ENCODE assay signal across 20 mouse cellular contexts in the genomic region with DNA sequence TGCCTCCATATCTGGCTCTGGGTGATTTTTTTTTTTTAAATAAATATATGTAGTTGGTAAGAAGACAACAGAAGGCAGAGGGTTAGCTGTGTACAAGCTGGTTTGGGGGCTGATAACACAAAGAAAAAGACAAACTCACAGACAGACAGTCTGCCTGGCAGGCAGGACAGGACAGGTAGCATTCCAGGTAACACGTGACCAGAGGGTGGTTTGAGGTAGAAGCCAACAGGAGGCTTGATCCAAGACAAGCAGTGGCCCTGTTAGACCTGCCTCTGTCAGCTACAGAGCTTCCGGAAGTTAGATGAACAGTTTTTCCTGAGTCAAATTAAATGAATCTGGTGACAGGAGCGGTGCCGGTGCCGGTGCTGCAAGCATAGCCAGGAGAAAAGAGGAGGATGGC. TPM values are rescaled to one million over a fixed set of nuclear protein-coding genes. Genes with fewer than 3 reads are reported as not detected.
DNase-seq lines count a peak whose midpoint lies in the region; ATAC-seq and TF ChIP-seq lines count a peak whose summit lies in the region.
"Had no signal": no experiment of that assay in that cellular context is flagged by ENCODE, and none has a peak within 500 bp of the region (broad histone marks: within the 10 kb centered on the region; RNA-seq: fewer than 3 reads in every experiment).

No protein-coding gene starts in this region.

- H3K4me3 ChIP-seq in lung, embryonic 14.5 days (ENCODE audit: low read depth, low read length), result no peak overlapping the region
- H3K4me3 ChIP-seq in lung, adult 2 months (replicated peaks; ENCODE audit: extremely low read depth, low read depth, low read length), result no peak overlapping the region
- H3K4me3 ChIP-seq in embryonic facial prominence, embryonic 11.5 days (ENCODE audit: low read depth, low read length), result no peak overlapping the region
- H3K4me3 ChIP-seq: heart, embryonic 10.5 days; hindbrain, embryonic 12.5 days; left cerebral cortex, adult 2 months; limb, embryonic 12.5 days; liver, embryonic 15.5 days; neural tube, embryonic 13.5 days had no signal

- intact Hi-C loops in left cerebral cortex, postnatal 36 days (cut with DNase I), result no loop called here

- WGBS in lung, embryonic 14.5 days, result 51% methylated on average over 5 of the region's 5 CpGs
- WGBS in lung, adult 2 months, result 76% methylated on average over 5 of the region's 5 CpGs
- 77% methylated on average over 5 of the region's 5 CpGs for WGBS in embryonic facial prominence, embryonic 11.5 days

- no peak for TF ChIP-seq CTCF in lung, embryonic 14.5 days (IDR thresholded peaks at IDR 0.05; ENCODE audit: low read depth)
- no peak for TF ChIP-seq CTCF in lung, adult 2 months (IDR thresholded peaks at IDR 0.05; ENCODE audit: insufficient read depth, low read length)

- no peaks in the 10 kb centered on the region for H3K36me3 ChIP-seq in lung, embryonic 14.5 days (ENCODE audit: insufficient read depth)
- no peaks in the 10 kb centered on the region for H3K36me3 ChIP-seq in embryonic facial prominence, embryonic 11.5 days (replicated peaks; ENCODE audit: control insufficient read depth, insufficient read depth, low read depth, low read length)
- H3K36me3 ChIP-seq: heart, embryonic 10.5 days; hindbrain, embryonic 12.5 days; limb, embryonic 12.5 days; liver, embryonic 15.5 days; neural tube, embryonic 13.5 days had no signal

- ATAC-seq in lung, embryonic 14.5 days (ENCODE audit: insufficient read depth), result peak; percentile 60; the same call in 1 of the 2 replicates
- no peak for ATAC-seq in embryonic facial prominence, embryonic 11.5 days (replicated peaks; ENCODE audit: insufficient number of reproducible peaks, low FRiP score, low TSS enrichment, low read depth)
- ATAC-seq: Patski had no signal

- peak; percentile 29 for DNase-seq in embryo, embryonic 10 days (ENCODE audit: low spot score)
- no peak for DNase-seq in embryo, embryonic 10.5 days (ENCODE audit: low spot score)
- DNase-seq in lung, embryonic 14.5 days, result peak; percentile 22
- DNase-seq in lung, adult 2 months, result no peak
- DNase-seq in embryonic facial prominence, embryonic 11.5 days (ENCODE audit: low spot score), result no peak
- DNase-seq in urinary bladder, adult 2 months (ENCODE audit: low spot score), result peak; percentile 28
- no peak for DNase-seq in thymus, postnatal 0 days (ENCODE audit: low spot score)
- DNase-seq in left cerebral cortex, postnatal 36 days (ENCODE audit: low spot score in 2 of 2), result no peak
- DNase-seq: adrenal gland, postnatal 10 days; cerebellum, postnatal 10 days; kidney, postnatal 25 days; midbrain, embryonic 14.5 days; thymus, postnatal 4 days had no signal

- H3K9me3 ChIP-seq in lung, embryonic 14.5 days (ENCODE audit: low read depth, low read length), result no peaks in the 10 kb centered on the region
- no peaks in the 10 kb centered on the region for H3K9me3 ChIP-seq in embryonic facial prominence, embryonic 11.5 days (replicated peaks; ENCODE audit: control insufficient read depth, low read length)
- H3K9me3 ChIP-seq: heart, embryonic 10.5 days; hindbrain, embryonic 12.5 days; limb, embryonic 12.5 days; liver, embryonic 15.5 days; neural tube, embryonic 13.5 days had no signal

- H3K27ac ChIP-seq in lung, embryonic 14.5 days (ENCODE audit: low read depth), result no peak overlapping the region
- H3K27ac ChIP-seq in embryonic facial prominence, embryonic 11.5 days (replicated peaks; ENCODE audit: low read depth, low read length), result 0 out of 2 replicates have a peak overlapping the region, but pooled peaks have one; percentile 28
- H3K27ac ChIP-seq: heart, embryonic 10.5 days; hindbrain, embryonic 12.5 days; left cerebral cortex, adult 2 months; limb, embryonic 12.5 days; liver, embryonic 15.5 days; neural tube, embryonic 13.5 days had no signal

- no peaks in the 10 kb centered on the region for H3K27me3 ChIP-seq in lung, embryonic 14.5 days (ENCODE audit: insufficient read depth, low read length)
- H3K27me3 ChIP-seq in embryonic facial prominence, embryonic 11.5 days (ENCODE audit: control insufficient read depth, insufficient read depth, low read length), result no peaks in the 10 kb centered on the region
- H3K27me3 ChIP-seq: limb, embryonic 12.5 days; neural tube, embryonic 13.5 days; Patski had no signal

- H3K9ac ChIP-seq in lung, embryonic 14.5 days, result no peak overlapping the region
- H3K9ac ChIP-seq in embryonic facial prominence, embryonic 11.5 days (replicated peaks; ENCODE audit: low read length), result no peak overlapping the region
- H3K9ac ChIP-seq: hindbrain, embryonic 12.5 days; limb, embryonic 12.5 days; liver, embryonic 15.5 days; neural tube, embryonic 13.5 days had no signal

- no peak overlapping the region for H3K4me2 ChIP-seq in lung, embryonic 14.5 days
- H3K4me2 ChIP-seq in embryonic facial prominence, embryonic 11.5 days (ENCODE audit: low read depth, low read length), result no peak overlapping the region
- H3K4me2 ChIP-seq: hindbrain, embryonic 12.5 days; limb, embryonic 12.5 days; liver, embryonic 15.5 days; neural tube, embryonic 13.5 days had no signal

- TF ChIP-seq POLR2A in lung, adult 2 months (IDR thresholded peaks at IDR 0.05; ENCODE audit: borderline replicate concordance, extremely low read depth, low read depth, low read length), result no peak

- H3K4me1 ChIP-seq in lung, embryonic 14.5 days (ENCODE audit: insufficient read depth), result no peaks in the 10 kb centered on the region
- H3K4me1 ChIP-seq in lung, adult 2 months (ENCODE audit: control insufficient read depth, insufficient read depth, low read length), result peaks cover 3% of the 10 kb centered on the region; the same call in 1 of the 2 replicates
- no peaks in the 10 kb centered on the region for H3K4me1 ChIP-seq in embryonic facial prominence, embryonic 11.5 days (ENCODE audit: control insufficient read depth, insufficient read depth, low read length)

RNA-seq across cellular contexts. Expression of gene Pik3cb, which starts 26.5 kb away (rescaled TPM):
- 1.3 and 1.7 TPM in 2 replicates for polyA plus RNA-seq in lung, embryonic 14.5 days (2014; fragmentation: Nextera tagmentation; extraction: Ambion mirVana)
- polyA plus RNA-seq in lung, adult 2 months (2012; rRNA removed), result 6.4 and 11.1 TPM in 2 replicates
- 0.90 and 1.2 TPM in 2 replicates for polyA plus RNA-seq in embryonic facial prominence, embryonic 11.5 days (2014; fragmentation: Nextera tagmentation; extraction: Ambion mirVana)
- polyA plus RNA-seq in urinary bladder, adult 2 months (2012; rRNA removed), result 3.6 and 3.9 TPM in 2 replicates
- 1.2 and 1.6 TPM in 2 replicates for polyA plus RNA-seq in thymus, postnatal 0 days (2015; fragmentation: Nextera tagmentation; extraction: Ambion mirVana)
- 10 to 100 TPM; 23.3 to 23.9 TPM for total RNA-seq in left cerebral cortex, postnatal 36 days (2021)

Comparison
In these comparisons a context has a peak if more than half of its experiments do, and no peak if none do; other contexts are left out.
1. DNase-seq: peak in embryo, embryonic 10 days (single experiment), lung, embryonic 14.5 days (single experiment) and urinary bladder, adult 2 months (single experiment); none in embryo, embryonic 10.5 days (single experiment), lung, adult 2 months (single experiment), embryonic facial prominence, embryonic 11.5 days (single experiment), thymus, postnatal 0 days (single experiment) and left cerebral cortex, postnatal 36 days (0 of 2).